Mouse (Mus musculus): ENCODE data around the gene Pnck. TPM values are rescaled to one million over a fixed set of nuclear protein-coding genes. Genes with fewer than 3 reads are reported as not detected.

The Pnck gene
- polyA plus RNA-seq (2012; rRNA removed) (0.89 and 0.93 TPM in 2 replicates), polyA plus RNA-seq (2014; fragmentation: Nextera tagmentation; extraction: Ambion mirVana) (0.96 TPM in 2 replicates)

DNA sequence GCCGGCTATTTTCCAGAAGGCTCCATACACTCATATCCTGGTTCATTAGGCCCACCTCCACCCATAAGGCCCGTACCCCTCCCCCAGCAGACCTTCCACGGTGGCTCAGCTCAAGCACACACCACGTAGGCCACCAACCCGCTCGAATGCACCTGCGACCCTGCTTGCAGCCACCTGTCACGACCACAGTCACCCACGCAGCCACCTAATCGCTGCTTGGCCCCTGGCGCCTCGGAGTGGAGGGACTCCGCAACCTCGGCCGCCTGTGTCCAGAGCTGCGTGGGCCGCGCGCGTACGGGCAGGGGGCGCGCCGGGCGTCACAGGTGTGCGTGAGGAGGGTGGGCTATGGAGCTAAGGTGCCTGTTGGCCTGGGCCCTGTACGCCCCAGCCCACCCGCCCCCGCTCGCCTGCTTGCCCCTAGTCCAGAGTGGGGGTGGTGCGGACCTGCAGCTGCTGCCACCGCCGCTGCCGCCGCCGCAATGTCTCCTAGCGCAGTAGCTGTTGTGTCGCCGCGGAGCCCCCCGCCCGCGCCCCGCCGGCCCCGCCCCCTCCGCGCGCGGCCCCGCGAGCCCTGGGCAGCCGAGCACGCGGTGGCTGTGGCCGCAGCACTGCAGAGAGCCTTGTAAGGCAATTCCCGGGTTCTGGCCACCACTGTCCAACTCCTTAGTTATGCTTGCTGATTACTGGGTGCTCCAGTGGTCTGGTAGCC is at the start of gene Pnck:
Pnck (minus strand) TSS at position 543 of the 709 bp plus-strand sequence.
- TF ChIP-seq CTCF (IDR thresholded peaks at IDR 0.05; ENCODE audit: low read depth) (no peak), EP300 (IDR thresholded peaks at IDR 0.05; ENCODE audit: low read depth) (no peak)
- no peak for DNase-seq (ENCODE audit: low read depth in 3 of 3, low spot score in 3 of 3)
- no peak for ATAC-seq (ENCODE audit: insufficient read depth)
- H3K27me3 ChIP-seq (ENCODE audit: control insufficient read depth, insufficient read depth, low read length): no peaks in the 10 kb centered on the region; the same call in 1 of the 2 replicates
- 20% methylated on average over 47 of the region's 57 CpGs for WGBS (ENCODE audit: insufficient replicate concordance)
- no peaks in the 10 kb centered on the region for H3K36me3 ChIP-seq (replicated peaks; ENCODE audit: control insufficient read depth, insufficient read depth, low read depth)
- H3K4me3 ChIP-seq (ENCODE audit: insufficient read depth in 1 of 2, low read depth in 2 of 2, low read length in 2 of 2): peak within 1 kb of the TSS; percentile 21 to 28; a peak in 2 of 4 replicates
- H3K27ac ChIP-seq: no peak within 1 kb of the TSS
- no peaks in the 10 kb centered on the region for H3K9me3 ChIP-seq (ENCODE audit: control insufficient read depth, low read length)
- H3K4me2 ChIP-seq (ENCODE audit: low read depth): peak within 1 kb of the TSS; percentile 57
- H3K9ac ChIP-seq (replicated peaks): no peak within 1 kb of the TSS
- no peaks in the 10 kb centered on the region for H3K4me1 ChIP-seq (replicated peaks; ENCODE audit: control insufficient read depth in 2 of 2, insufficient read depth in 2 of 2, low read length in 1 of 2)

DNA sequence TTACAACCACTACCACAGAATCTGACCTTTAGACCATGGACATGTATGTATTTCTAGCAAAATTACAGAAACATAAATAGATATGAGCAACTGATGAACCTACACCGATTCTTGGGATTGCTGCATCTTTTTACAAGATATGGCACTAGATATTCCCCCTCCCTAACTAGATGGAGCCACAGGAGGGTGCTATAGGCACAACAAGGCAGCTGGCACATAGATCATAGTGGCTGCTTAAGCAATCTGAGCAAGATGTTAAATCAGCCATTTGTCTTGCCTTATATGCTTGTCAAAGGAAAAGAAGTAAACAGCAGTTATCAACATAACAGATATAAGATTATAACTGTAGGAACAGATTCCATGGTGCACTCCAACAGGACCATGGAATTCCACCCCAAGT is 40.6 kb upstream of the Pnck start:
- H3K27ac ChIP-seq: no peak overlapping the region
- no peak for TF ChIP-seq EP300 (IDR thresholded peaks at IDR 0.05; ENCODE audit: low read depth)
- TF ChIP-seq CTCF (IDR thresholded peaks at IDR 0.05; ENCODE audit: low read depth): 0 out of 2 replicates have a peak, but pooled peaks have one; percentile 25
- no peaks in the 10 kb centered on the region for H3K4me1 ChIP-seq (replicated peaks; ENCODE audit: control insufficient read depth in 2 of 2, insufficient read depth in 2 of 2, low read length in 1 of 2)
- no peaks in the 10 kb centered on the region for H3K27me3 ChIP-seq (ENCODE audit: control insufficient read depth, insufficient read depth, low read length)
- no peak overlapping the region for H3K4me2 ChIP-seq (ENCODE audit: low read depth)
- no peak overlapping the region for H3K4me3 ChIP-seq (ENCODE audit: insufficient read depth in 1 of 2, low read depth in 2 of 2, low read length in 2 of 2)
- H3K36me3 ChIP-seq (replicated peaks; ENCODE audit: control insufficient read depth, insufficient read depth, low read depth): no peaks in the 10 kb centered on the region
- WGBS (ENCODE audit: insufficient replicate concordance): 72% methylated on average over 1 of the region's 1 CpGs
- no peak for DNase-seq (ENCODE audit: low read depth in 3 of 3, low spot score in 3 of 3)
- no peaks in the 10 kb centered on the region for H3K9me3 ChIP-seq (ENCODE audit: control insufficient read depth, low read length)
- H3K9ac ChIP-seq (replicated peaks): no peak overlapping the region
- ATAC-seq (ENCODE audit: insufficient read depth): no peak

DNA sequence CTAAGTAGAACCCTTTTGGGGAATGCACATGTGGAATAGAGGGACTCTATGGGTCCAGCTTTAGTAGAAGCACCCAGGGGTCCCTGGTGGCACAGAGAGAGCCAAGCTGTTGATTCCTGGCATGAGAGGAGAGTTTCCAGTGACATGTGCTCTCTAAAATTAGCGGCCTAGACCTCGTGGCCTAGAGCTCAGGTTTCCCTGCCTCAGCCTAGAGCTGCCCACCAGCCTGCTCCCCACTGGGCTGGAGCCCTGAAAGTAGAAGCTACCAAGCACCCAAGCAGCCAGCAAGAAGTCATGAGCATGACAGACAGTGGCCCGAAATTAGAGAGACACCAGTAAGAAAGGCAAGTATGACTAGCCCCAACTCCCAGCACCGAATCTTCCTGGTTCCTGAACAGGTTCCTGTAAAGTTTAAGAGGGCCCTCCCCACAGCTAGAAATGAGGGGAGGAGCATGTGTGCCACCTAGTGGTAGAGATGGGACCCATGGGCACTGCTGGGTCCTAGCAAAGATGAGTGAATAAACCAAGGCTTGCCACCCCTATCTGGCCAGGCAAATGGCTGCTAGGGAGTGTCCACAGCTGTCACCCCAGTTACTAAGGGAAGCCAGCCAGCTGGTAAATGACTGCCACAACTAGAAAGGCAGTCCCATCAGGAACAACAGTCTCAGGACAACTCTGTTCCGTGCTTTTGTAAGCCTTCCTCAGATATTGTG is 31.2 kb upstream of the Pnck start:
- Histone ChIP-seq H3K4me1 (replicated peaks; ENCODE audit: control insufficient read depth in 2 of 2, insufficient read depth in 2 of 2, low read length in 1 of 2) (no peaks in the 10 kb centered on the region), H3K36me3 (replicated peaks; ENCODE audit: control insufficient read depth, insufficient read depth, low read depth) (0 out of 2 replicates have a peak, but pooled peaks cover 2% of the 10 kb centered on the region), H3K9me3 (ENCODE audit: control insufficient read depth, low read length) (no peaks in the 10 kb centered on the region), H3K4me3 (ENCODE audit: insufficient read depth in 1 of 2, low read depth in 2 of 2, low read length in 2 of 2) (no peak overlapping the region), H3K9ac (replicated peaks) (no peak overlapping the region), H3K27me3 (ENCODE audit: control insufficient read depth, insufficient read depth, low read length) (no peaks in the 10 kb centered on the region), H3K27ac (no peak overlapping the region), H3K4me2 (ENCODE audit: low read depth) (no peak overlapping the region)
- ATAC-seq (ENCODE audit: insufficient read depth): no peak
- no peak for DNase-seq (ENCODE audit: low read depth in 3 of 3, low spot score in 3 of 3)
- TF ChIP-seq CTCF (IDR thresholded peaks at IDR 0.05; ENCODE audit: low read depth) (peak; percentile 75), EP300 (IDR thresholded peaks at IDR 0.05; ENCODE audit: low read depth) (no peak)
- WGBS (ENCODE audit: insufficient replicate concordance): 54% methylated on average over 5 of the region's 5 CpGs

DNA sequence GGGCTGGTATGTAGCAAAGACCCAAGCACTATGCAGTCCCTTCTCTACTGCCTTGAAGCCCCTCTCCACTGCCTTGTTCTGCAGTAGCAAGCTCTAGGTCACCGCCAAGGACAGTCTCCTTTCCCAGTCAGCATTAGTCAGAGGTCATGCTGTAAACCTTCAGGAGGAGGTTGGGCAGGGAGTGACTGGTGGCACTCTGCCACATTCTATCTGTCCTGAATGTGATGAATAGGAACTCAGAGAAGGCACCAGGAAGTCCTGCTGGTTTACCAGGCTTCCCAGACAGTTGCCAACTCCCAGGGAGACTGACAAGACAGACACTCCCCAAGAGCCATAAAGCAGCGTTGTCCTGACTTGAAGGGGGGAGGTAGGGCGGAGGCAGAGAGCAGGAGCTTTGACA is 25.7 kb upstream of the Pnck start:
- Histone ChIP-seq H3K9me3 (ENCODE audit: control insufficient read depth, low read length) (no peaks in the 10 kb centered on the region), H3K4me1 (replicated peaks; ENCODE audit: control insufficient read depth in 2 of 2, insufficient read depth in 2 of 2, low read length in 1 of 2) (no peaks in the 10 kb centered on the region), H3K36me3 (replicated peaks; ENCODE audit: control insufficient read depth, insufficient read depth, low read depth) (0 out of 2 replicates have a peak, but pooled peaks cover 2% of the 10 kb centered on the region), H3K27me3 (ENCODE audit: control insufficient read depth, insufficient read depth, low read length) (no peaks in the 10 kb centered on the region), H3K9ac (replicated peaks) (no peak overlapping the region), H3K4me3 (ENCODE audit: insufficient read depth in 1 of 2, low read depth in 2 of 2, low read length in 2 of 2) (no peak overlapping the region), H3K4me2 (ENCODE audit: low read depth) (no peak overlapping the region), H3K27ac (no peak overlapping the region)
- 71% methylated on average over 3 of the region's 3 CpGs for WGBS (ENCODE audit: insufficient replicate concordance)
- DNase-seq (ENCODE audit: low read depth in 3 of 3, low spot score in 3 of 3) (no peak), ATAC-seq (ENCODE audit: insufficient read depth) (no peak)
- TF ChIP-seq EP300 (IDR thresholded peaks at IDR 0.05; ENCODE audit: low read depth) (no peak), CTCF (IDR thresholded peaks at IDR 0.05; ENCODE audit: low read depth) (no peak)

DNA sequence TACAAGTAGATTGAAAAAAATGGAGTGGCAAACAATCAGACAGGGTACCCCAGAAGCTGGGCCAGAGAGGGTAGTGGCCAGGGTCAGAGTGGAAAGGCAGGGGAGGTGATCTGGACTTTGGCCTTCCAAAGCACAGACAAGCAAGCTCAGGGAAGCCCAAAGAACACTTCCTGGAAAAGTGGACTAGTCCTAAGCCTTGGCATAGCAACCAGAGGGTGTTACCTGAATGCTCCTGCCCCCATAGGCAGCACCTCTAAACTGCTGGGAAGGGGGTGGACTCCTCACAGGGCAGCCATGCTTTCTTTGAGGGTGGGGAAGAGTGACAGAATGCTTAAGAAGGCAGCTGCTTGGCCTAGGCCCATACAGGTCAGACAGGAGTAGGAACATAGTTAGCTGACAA is 25.1 kb upstream of the Pnck start:
- no peak for DNase-seq (ENCODE audit: low read depth in 3 of 3, low spot score in 3 of 3)
- Histone ChIP-seq H3K4me3 (ENCODE audit: insufficient read depth in 1 of 2, low read depth in 2 of 2, low read length in 2 of 2) (no peak overlapping the region), H3K36me3 (replicated peaks; ENCODE audit: control insufficient read depth, insufficient read depth, low read depth) (0 out of 2 replicates have a peak, but pooled peaks cover 2% of the 10 kb centered on the region), H3K27ac (no peak overlapping the region), H3K9ac (replicated peaks) (no peak overlapping the region), H3K4me1 (replicated peaks; ENCODE audit: control insufficient read depth in 2 of 2, insufficient read depth in 2 of 2, low read length in 1 of 2) (no peaks in the 10 kb centered on the region), H3K9me3 (ENCODE audit: control insufficient read depth, low read length) (no peaks in the 10 kb centered on the region), H3K4me2 (ENCODE audit: low read depth) (no peak overlapping the region), H3K27me3 (ENCODE audit: control insufficient read depth, insufficient read depth, low read length) (no peaks in the 10 kb centered on the region)
- no peak for ATAC-seq (ENCODE audit: insufficient read depth)
- TF ChIP-seq CTCF (IDR thresholded peaks at IDR 0.05; ENCODE audit: low read depth): no peak

Data from liver, embryonic 14.5 days (tissue).